Mouse (Mus musculus) midbrain, postnatal 0 days (tissue): ENCODE results near the gene Olfr646. TPM values are rescaled to one million over a fixed set of nuclear protein-coding genes. Genes with fewer than 3 reads are reported as not detected.

Source experiments
- ATAC-seq: fragments of 200-750 bp; cut with Nextera tagmentation; 2 replicates; pipeline ENCODE4 v1.8.0; 2017; ENCODE audit warnings: moderate number of reproducible peaks, mild to moderate bottlenecking, moderate TSS enrichment, moderate library complexity; ENCODE audit not compliant: low FRiP score
- DNase-seq: peaks from one replicate; pipeline ENCODE4 v3.0.0-alpha.2; 2015; ENCODE audit warnings: low spot score
- H3K27ac ChIP-seq: fragments of 300-500 bp; sonication (generic); 2 replicates; pipeline ENCODE4 v1.5.1; 2014; ENCODE audit warnings: low read depth, mild to moderate bottlenecking, low read length, mixed read lengths
- H3K27me3 ChIP-seq: fragments of 300-500 bp; sonication (generic); 2 replicates; pipeline ENCODE4 v1.6.1; 2014; ENCODE audit warnings: low read length, control low read depth, mixed read lengths; ENCODE audit not compliant: insufficient read depth
- H3K36me3 ChIP-seq: fragments of 300-500 bp; sonication (generic); 2 replicates; pipeline ENCODE4 v1.6.1; 2014; ENCODE audit warnings: low read length, control low read depth, mixed read lengths; ENCODE audit not compliant: insufficient read depth
- H3K4me1 ChIP-seq: fragments of 300-500 bp; sonication (generic); 2 replicates; pipeline ENCODE4 v1.6.1; 2014; ENCODE audit warnings: mild to moderate bottlenecking, control low read depth, antibody characterized with exemption, low read length, mixed read lengths; ENCODE audit not compliant: insufficient read depth
- H3K4me2 ChIP-seq: fragments of 300-500 bp; sonication (generic); 2 replicates; pipeline ENCODE4 v1.6.1; 2014; ENCODE audit warnings: low read depth, mild to moderate bottlenecking, low read length, mixed read lengths; ENCODE audit not compliant: poor library complexity, severe bottlenecking
- H3K4me3 ChIP-seq: fragments of 300-500 bp; sonication (generic); 2 replicates; pipeline ENCODE4 v1.5.1; 2014; ENCODE audit warnings: low read depth, mild to moderate bottlenecking, low read length, moderate library complexity
- H3K9ac ChIP-seq: fragments of 300-500 bp; sonication (generic); replicated peaks from 2 replicates; pipeline ENCODE4 v1.6.1; 2014; ENCODE audit warnings: mild to moderate bottlenecking, low read length, moderate library complexity, mixed read lengths; ENCODE audit not compliant: poor library complexity, severe bottlenecking
- H3K9me3 ChIP-seq: fragments of 300-500 bp; sonication (generic); 2 replicates; pipeline ENCODE4 v1.6.1; 2016; ENCODE audit warnings: low read length, control low read depth
- CTCF ChIP-seq: IDR thresholded peaks from 2 replicates; pipeline ENCODE4 v1.5.1; 2016; ENCODE audit warnings: antibody characterized with exemption, mild to moderate bottlenecking
- WGBS: fragments of 180-500 bp; shearing (Covaris S2); extraction: QIAGEN DNeasy Blood & Tissue Kit; methylation state at CpG from one replicate; pipeline ENCODE4 v1.1.7; 2014; 5-methylcytosine and 5-hydroxymethylcytosine counted together
- polyA plus RNA-seq: library from polyadenylated mRNA; unstranded; fragments of >200 nt; fragmentation: Nextera tagmentation; extraction: Ambion mirVana; gene quantifications from 2 replicates; pipeline ENCODE4 v1.2.1, GENCODE M21; 2015
- total RNA-seq: library from RNA; depleted of rRNA; stranded (reverse); fragments of >200 nt; gene quantifications from 2 replicates; pipeline ENCODE4 v1.2.3, GENCODE M21; 2014; rRNA removed

The Olfr646 gene
- total and polyA plus RNA-seq, 2 experiments from 2014 or later, result not detected

DNA sequence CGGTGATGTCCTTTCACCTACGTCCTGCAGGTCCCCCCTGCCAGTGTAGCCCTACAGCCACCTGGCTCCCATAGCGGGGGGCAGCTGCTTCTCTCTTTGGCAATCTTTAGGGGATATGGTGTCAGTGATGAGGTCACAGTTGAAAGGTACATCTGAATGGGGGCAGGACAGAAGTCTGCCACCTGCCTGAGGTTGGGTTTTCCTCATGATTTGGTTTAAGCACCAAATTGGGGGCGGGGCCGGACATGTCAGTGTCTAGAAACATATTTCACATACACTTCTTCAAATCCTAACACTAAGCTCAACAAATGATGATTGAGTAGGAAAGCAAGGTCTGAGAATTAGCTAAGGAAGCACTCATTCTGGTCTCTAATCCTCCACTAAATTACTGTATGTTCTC is 25.1 kb downstream of the Olfr646 start, which contains the start of gene Ubqln5:
Ubqln5 (minus strand) TSS at position 101 of the 400 bp plus-strand sequence.
- ATAC-seq (no peak), DNase-seq (no peak)
- no peak within 1 kb of the TSS for H3K4me2 ChIP-seq
- no peak within 1 kb of the TSS for H3K9ac ChIP-seq
- no peaks in the 10 kb centered on the region for H3K27me3 ChIP-seq
- H3K27ac ChIP-seq, result no peak within 1 kb of the TSS
- no peak for TF ChIP-seq CTCF
- WGBS, result 97% methylated on average over 5 of the region's 5 CpGs
- H3K4me3 ChIP-seq, result no peak within 1 kb of the TSS
- H3K9me3 ChIP-seq, result no peaks in the 10 kb centered on the region
- H3K4me1 ChIP-seq, result no peaks in the 10 kb centered on the region
- H3K36me3 ChIP-seq, result no peaks in the 10 kb centered on the region

DNA sequence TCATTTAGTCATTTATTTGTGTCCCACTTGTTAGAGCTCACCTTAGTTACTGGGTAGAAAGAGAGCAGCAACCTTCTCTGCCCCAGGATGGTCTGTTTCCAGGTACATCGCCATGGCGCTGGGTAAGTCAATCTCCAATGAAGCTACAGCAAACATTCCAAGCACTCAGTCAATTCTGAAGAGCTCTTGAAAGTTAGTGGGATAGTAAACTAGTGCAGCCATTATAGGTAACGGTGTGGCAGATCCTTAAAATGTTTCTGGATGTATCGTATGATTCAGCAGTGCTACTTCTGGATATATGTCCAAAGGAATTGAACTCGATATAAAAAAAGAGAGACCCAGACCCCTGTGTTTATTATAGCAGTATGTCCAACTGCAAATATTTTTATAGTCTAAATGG is 32.6 kb downstream of the Olfr646 start, which contains the start of gene Olfr643:
Olfr643 (minus strand) TSS at position 101 of the 400 bp plus-strand sequence.
- Histone ChIP-seq H3K4me3 (no peak within 1 kb of the TSS), H3K27me3 (no peaks in the 10 kb centered on the region), H3K4me2 (no peak within 1 kb of the TSS), H3K27ac (no peak within 1 kb of the TSS), H3K9me3 (no peaks in the 10 kb centered on the region), H3K9ac (no peak within 1 kb of the TSS), H3K4me1 (no peaks in the 10 kb centered on the region), H3K36me3 (no peaks in the 10 kb centered on the region)
- no peak for TF ChIP-seq CTCF
- DNase-seq (no peak), ATAC-seq (no peak)
- 90% methylated on average over 5 of the region's 5 CpGs for WGBS

DNA sequence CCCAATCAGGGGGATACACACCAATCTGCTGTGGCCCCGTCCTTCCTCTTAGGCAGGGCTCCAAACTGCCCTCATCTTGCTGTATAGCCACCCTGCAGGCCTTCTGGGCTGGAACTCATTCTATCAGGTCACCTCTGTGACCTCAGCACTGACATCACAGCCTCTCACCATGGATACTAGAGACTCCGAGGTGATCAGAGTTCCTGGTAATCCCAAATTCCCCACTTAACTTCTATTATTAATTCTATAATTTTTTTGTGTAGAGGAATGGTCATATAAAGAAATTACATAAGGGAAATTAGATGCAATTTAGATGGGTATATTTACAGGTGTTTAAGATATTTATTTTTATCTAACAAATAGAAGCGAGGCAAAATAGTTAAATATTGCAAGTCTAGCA is 38.5 kb downstream of the Olfr646 start, which contains the start of gene Ubqln3:
Ubqln3 (minus strand) TSS at position 101 of the 400 bp plus-strand sequence.
- ATAC-seq, result no peak
- DNase-seq, result no peak
- H3K27ac ChIP-seq, result no peak within 1 kb of the TSS
- no peaks in the 10 kb centered on the region for H3K4me1 ChIP-seq
- 75% methylated on average over 3 of the region's 3 CpGs for WGBS
- no peaks in the 10 kb centered on the region for H3K36me3 ChIP-seq
- H3K27me3 ChIP-seq, result no peaks in the 10 kb centered on the region
- no peak within 1 kb of the TSS for H3K9ac ChIP-seq
- H3K4me3 ChIP-seq, result no peak within 1 kb of the TSS
- TF ChIP-seq CTCF, result no peak
- H3K4me2 ChIP-seq, result no peak within 1 kb of the TSS
- H3K9me3 ChIP-seq, result no peaks in the 10 kb centered on the region

DNA sequence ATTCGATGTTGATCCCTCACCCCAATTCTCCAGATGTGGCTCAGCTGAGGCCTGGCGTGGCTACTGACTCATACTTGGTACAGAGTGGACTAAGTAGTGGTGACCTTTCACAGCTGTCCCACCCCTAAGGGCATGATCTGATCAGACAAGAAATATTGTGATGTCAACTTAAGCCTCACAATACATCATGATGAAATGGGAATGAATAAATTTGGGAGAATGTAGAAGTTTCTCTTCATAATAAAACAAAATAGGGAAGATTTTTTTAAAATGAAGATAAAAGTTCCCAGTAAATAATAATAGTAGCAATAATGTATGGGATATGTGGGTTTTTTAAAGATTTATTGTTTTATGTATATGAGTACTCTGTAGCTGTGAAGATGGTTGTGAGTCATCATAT is 45.8 kb downstream of the Olfr646 start, which contains the start of gene Ubqlnl:
Ubqlnl (minus strand) TSS at position 101 of the 400 bp plus-strand sequence.
- no peak within 1 kb of the TSS for H3K27ac ChIP-seq
- H3K36me3 ChIP-seq, result no peaks in the 10 kb centered on the region
- H3K4me3 ChIP-seq, result no peak within 1 kb of the TSS
- DNase-seq (no peak), ATAC-seq (no peak)
- no peak within 1 kb of the TSS for H3K9ac ChIP-seq
- H3K9me3 ChIP-seq, result no peaks in the 10 kb centered on the region
- H3K27me3 ChIP-seq, result no peaks in the 10 kb centered on the region
- no peaks in the 10 kb centered on the region for H3K4me1 ChIP-seq
- TF ChIP-seq CTCF, result no peak
- H3K4me2 ChIP-seq, result no peak within 1 kb of the TSS
- 93% methylated on average over 2 of the region's 2 CpGs for whole genome bisulfite sequencing

Other genes with a start within 250 kb of the Olfr646 start
- not detected in 2 replicates for gene Olfr66, start 218.6 kb upstream of the Olfr646 start, total RNA-seq
- gene Olfr66, start 218.6 kb upstream of the Olfr646 start, polyA plus RNA-seq, result not detected in 2 replicates
- 0.05 TPM in 1 of 2 replicates, not detected in the other for gene Olfr64, start 210.4 kb upstream of the Olfr646 start, total RNA-seq
- not detected in 2 replicates for gene Olfr64, start 210.4 kb upstream of the Olfr646 start, polyA plus RNA-seq
- not detected in 2 replicates for gene Olfr65, start 201.4 kb upstream of the Olfr646 start, total RNA-seq
- not detected in 2 replicates for gene Olfr65, start 201.4 kb upstream of the Olfr646 start, polyA plus RNA-seq
- gene Olfr631, start 176.0 kb upstream of the Olfr646 start, total RNA-seq, result not detected in 2 replicates
- not detected in 2 replicates for gene Olfr631, start 176.0 kb upstream of the Olfr646 start, polyA plus RNA-seq
- not detected in 2 replicates for gene Olfr632, start 170.5 kb upstream of the Olfr646 start, total RNA-seq
- gene Olfr632, start 170.5 kb upstream of the Olfr646 start, polyA plus RNA-seq, result not detected in 2 replicates
- gene Olfr633, start 160.4 kb upstream of the Olfr646 start, total RNA-seq, result not detected in 2 replicates
- gene Olfr633, start 160.4 kb upstream of the Olfr646 start, polyA plus RNA-seq, result not detected in 2 replicates
- not detected in 2 replicates for gene Olfr635, start 133.7 kb upstream of the Olfr646 start, total RNA-seq
- 0.01 TPM in 1 of 2 replicates, not detected in the other for gene Olfr635, start 133.7 kb upstream of the Olfr646 start, polyA plus RNA-seq
- not detected in 2 replicates for gene Olfr638, start 106.1 kb upstream of the Olfr646 start, total RNA-seq
- gene Olfr638, start 106.1 kb upstream of the Olfr646 start, polyA plus RNA-seq, result not detected in 2 replicates
- 0.14 TPM in 1 of 2 replicates, not detected in the other for gene Olfr639, start 87.6 kb upstream of the Olfr646 start, total RNA-seq
- gene Olfr639, start 87.6 kb upstream of the Olfr646 start, polyA plus RNA-seq, result not detected in 2 replicates
- 0.11 TPM in 1 of 2 replicates, not detected in the other for gene Olfr640, start 79.3 kb upstream of the Olfr646 start, total RNA-seq
- gene Olfr640, start 79.3 kb upstream of the Olfr646 start, polyA plus RNA-seq, result 0.06 TPM in 1 of 2 replicates, not detected in the other
- not detected in 2 replicates for gene Olfr641, start 69.4 kb upstream of the Olfr646 start, total RNA-seq
- not detected in 2 replicates for gene Olfr641, start 69.4 kb upstream of the Olfr646 start, polyA plus RNA-seq
- not detected in 2 replicates for gene Olfr642, start 52.2 kb upstream of the Olfr646 start, total RNA-seq
- gene Olfr642, start 52.2 kb upstream of the Olfr646 start, polyA plus RNA-seq, result not detected in 2 replicates
- gene 4930516K23Rik, start 43.4 kb upstream of the Olfr646 start, total RNA-seq, result not detected in 2 replicates
- not detected in 2 replicates for gene 4930516K23Rik, start 43.4 kb upstream of the Olfr646 start, polyA plus RNA-seq
- gene Olfr644, start 33.0 kb upstream of the Olfr646 start, total RNA-seq, result not detected in 2 replicates
- gene Olfr644, start 33.0 kb upstream of the Olfr646 start, polyA plus RNA-seq, result not detected in 2 replicates
- not detected in 2 replicates for gene Olfr645, start 19.4 kb upstream of the Olfr646 start, total RNA-seq
- not detected in 2 replicates for gene Olfr645, start 19.4 kb upstream of the Olfr646 start, polyA plus RNA-seq
- gene Ubqln5, start 25.0 kb downstream of the Olfr646 start, total RNA-seq, result not detected in 2 replicates
- gene Ubqln5, start 25.0 kb downstream of the Olfr646 start, polyA plus RNA-seq, result not detected in 2 replicates
- not detected in 2 replicates for gene Olfr643, start 32.5 kb downstream of the Olfr646 start, total RNA-seq
- not detected in 2 replicates for gene Olfr643, start 32.5 kb downstream of the Olfr646 start, polyA plus RNA-seq
- not detected in 2 replicates for gene Ubqln3, start 38.4 kb downstream of the Olfr646 start, total RNA-seq
- gene Ubqln3, start 38.4 kb downstream of the Olfr646 start, polyA plus RNA-seq, result not detected in 2 replicates
- gene Ubqlnl, start 45.7 kb downstream of the Olfr646 start, total RNA-seq, result not detected in 2 replicates
- not detected in 2 replicates for gene Ubqlnl, start 45.7 kb downstream of the Olfr646 start, polyA plus RNA-seq
- not detected in 2 replicates for gene Olfm5, start 60.0 kb downstream of the Olfr646 start, total RNA-seq
- gene Olfm5, start 60.0 kb downstream of the Olfr646 start, polyA plus RNA-seq, result not detected in 2 replicates
- not detected in 2 replicates for gene Olfr648, start 78.5 kb downstream of the Olfr646 start, total RNA-seq
- gene Olfr648, start 78.5 kb downstream of the Olfr646 start, polyA plus RNA-seq, result 0.39 and 0.42 TPM in 2 replicates
- not detected in 2 replicates for gene Olfr649, start 91.1 kb downstream of the Olfr646 start, total RNA-seq
- gene Olfr649, start 91.1 kb downstream of the Olfr646 start, polyA plus RNA-seq, result not detected in 2 replicates
- 0.11 and 0.33 TPM in 2 replicates for gene Trim6, start 113.9 kb downstream of the Olfr646 start, total RNA-seq
- gene Trim6, start 113.9 kb downstream of the Olfr646 start, polyA plus RNA-seq, result 0.49 and 0.75 TPM in 2 replicates
- 1.9 and 2.4 TPM in 2 replicates for gene Trim34a, start 139.6 kb downstream of the Olfr646 start, total RNA-seq
- 0.78 and 0.86 TPM in 2 replicates for gene Trim34a, start 139.6 kb downstream of the Olfr646 start, polyA plus RNA-seq
- gene Trim5, start 183.2 kb downstream of the Olfr646 start, total RNA-seq, result 0.05 TPM in 1 of 2 replicates, not detected in the other
- gene Trim5, start 183.2 kb downstream of the Olfr646 start, polyA plus RNA-seq, result 0.17 and 0.20 TPM in 2 replicates
- gene Trim12a, start 210.6 kb downstream of the Olfr646 start, total RNA-seq, result 0.71 and 5.0 TPM in 2 replicates
- 1.3 and 2.2 TPM in 2 replicates for gene Trim12a, start 210.6 kb downstream of the Olfr646 start, polyA plus RNA-seq
- 0.19 TPM in 1 of 2 replicates, not detected in the other for gene Trim34b, start 224.6 kb downstream of the Olfr646 start, total RNA-seq
- not detected in 2 replicates for gene Trim34b, start 224.6 kb downstream of the Olfr646 start, polyA plus RNA-seq
- gene Trim12c, start 248.5 kb downstream of the Olfr646 start, total RNA-seq, result 3.5 and 3.6 TPM in 2 replicates
- 0.57 and 0.58 TPM in 2 replicates for gene Trim12c, start 248.5 kb downstream of the Olfr646 start, polyA plus RNA-seq